Comparison of ENCODE assay signal across 7 mouse cellular contexts in the genomic region with DNA sequence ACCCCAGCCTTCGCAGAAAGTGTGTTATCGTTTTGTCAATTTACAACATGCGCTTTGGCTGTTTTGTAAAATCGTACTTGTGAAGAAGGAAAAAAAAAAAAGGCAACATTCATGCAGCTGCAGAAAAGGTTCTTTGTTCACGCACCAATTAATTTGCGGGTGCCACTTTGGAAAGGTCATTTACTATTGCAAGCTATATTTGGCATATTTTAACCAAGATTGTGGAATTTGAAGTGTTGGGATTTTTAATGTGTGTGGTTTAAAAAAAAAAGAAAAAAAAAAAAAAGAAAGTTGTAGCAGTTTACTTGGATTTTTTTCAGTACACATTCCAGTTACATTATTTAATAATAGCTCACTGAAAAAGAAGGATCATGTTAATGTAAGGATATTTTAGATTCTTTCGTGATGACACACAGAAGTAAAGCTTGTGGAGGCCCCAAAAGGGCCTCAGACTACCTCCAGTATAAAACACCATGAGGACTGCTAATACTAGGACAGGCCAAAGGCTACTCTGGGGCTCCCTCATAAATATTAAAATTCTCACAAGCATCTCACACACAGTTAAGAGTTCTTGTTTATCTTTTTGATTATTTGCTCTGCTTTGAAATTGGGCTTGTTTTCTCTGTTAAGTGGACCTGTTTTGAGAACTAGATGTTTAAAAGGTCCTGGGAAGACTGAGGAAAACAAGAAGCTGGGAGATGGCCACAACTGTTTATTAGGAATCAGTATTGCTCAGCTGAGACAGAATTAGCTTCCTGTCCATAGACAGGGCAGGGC. TPM values are rescaled to one million over a fixed set of nuclear protein-coding genes. Genes with fewer than 3 reads are reported as not detected.
A peak's percentile ranks its signal among the peaks of the same experiment; 100 is the strongest.
DNase-seq lines count a peak whose midpoint lies in the region; ATAC-seq and TF ChIP-seq lines count a peak whose summit lies in the region.

No protein-coding gene starts in this region.

- WGBS in forebrain, embryonic 15.5 days: under 1% methylated on average over 7 of the region's 7 CpGs
- 10% methylated on average over 7 of the region's 7 CpGs for WGBS in liver, embryonic 13.5 days (ENCODE audit: insufficient replicate concordance)

- ATAC-seq in forebrain, embryonic 15.5 days (replicated peaks): no peak
- ATAC-seq in liver, embryonic 13.5 days (ENCODE audit: low read depth): no peak

- H3K79me3 ChIP-seq in C2C12 (ENCODE audit: low read depth): peaks cover 32% of the 10 kb centered on the region

- H3K4me1 ChIP-seq in forebrain, embryonic 15.5 days: peaks cover 29% of the 10 kb centered on the region
- H3K4me1 ChIP-seq in liver, embryonic 13.5 days (replicated peaks): peaks cover 22% of the 10 kb centered on the region

- H3K27ac ChIP-seq in forebrain, embryonic 15.5 days (replicated peaks): peak overlapping the region; percentile 99
- peak overlapping the region; percentile 77 for H3K27ac ChIP-seq in liver, embryonic 13.5 days

- H3K79me2 ChIP-seq in C2C12 (ENCODE audit: control insufficient read depth, insufficient read depth): peaks cover 40% of the 10 kb centered on the region

- peak overlapping the region; percentile 51 for H3K4me2 ChIP-seq in forebrain, embryonic 15.5 days (replicated peaks)
- peak overlapping the region; percentile 84 for H3K4me2 ChIP-seq in liver, embryonic 13.5 days

- peaks cover 7% of the 10 kb centered on the region for H3K36me3 ChIP-seq in C2C12 (ENCODE audit: control insufficient read depth, insufficient read depth)
- H3K36me3 ChIP-seq in forebrain, embryonic 15.5 days: no peaks in the 10 kb centered on the region
- H3K36me3 ChIP-seq in liver, embryonic 13.5 days: no peaks in the 10 kb centered on the region

- peak overlapping the region; percentile 74 for H3K4me3 ChIP-seq in C2C12 (ENCODE audit: insufficient read depth, poor library complexity, severe bottlenecking)
- H3K4me3 ChIP-seq in forebrain, embryonic 15.5 days: peak overlapping the region; percentile 74
- peak overlapping the region; percentile 69 for H3K4me3 ChIP-seq in liver, embryonic 13.5 days (replicated peaks)

- peak; percentile 77 for DNase-seq in 3T3-L1 (ENCODE audit: low read depth, low spot score)
- no peak for DNase-seq in liver, embryonic 13.5 days
- no peak for DNase-seq in adrenal gland, postnatal 4 days (ENCODE audit: low spot score in 2 of 2)
- DNase-seq in left cerebral cortex, adult 11 months (ENCODE audit: low spot score): no peak
- no peak for DNase-seq in adrenal gland, postnatal 25 days

- no peak for TF ChIP-seq CTCF in C2C12 (IDR thresholded peaks at IDR 0.05; ENCODE audit: control insufficient read depth, insufficient read depth, insufficient read length)

- H3K9ac ChIP-seq in forebrain, embryonic 15.5 days (replicated peaks): peak overlapping the region; percentile 93
- peak overlapping the region; percentile 75 for H3K9ac ChIP-seq in liver, embryonic 13.5 days

- peak overlapping the region; percentile 85 for H3ac ChIP-seq in C2C12 (ENCODE audit: control insufficient read depth, insufficient read length, low read depth)

- no peaks in the 10 kb centered on the region for H3K27me3 ChIP-seq in C2C12 (ENCODE audit: control insufficient read depth, insufficient read depth, insufficient read length)
- H3K27me3 ChIP-seq in forebrain, embryonic 15.5 days: no peaks in the 10 kb centered on the region
- H3K27me3 ChIP-seq in liver, embryonic 13.5 days: peaks cover 22% of the 10 kb centered on the region

- H3K9me3 ChIP-seq in forebrain, embryonic 15.5 days: no peaks in the 10 kb centered on the region
- no peaks in the 10 kb centered on the region for H3K9me3 ChIP-seq in liver, embryonic 13.5 days (replicated peaks)

TF ChIP-seq in C2C12, 6 proteins besides CTCF, POLR2A, EP300 and RAD21:
- TF ChIP-seq MYOG (IDR thresholded peaks at IDR 0.05; ENCODE audit: control insufficient read depth, extremely low read depth, insufficient read length): no peak
- TF ChIP-seq CEBPB (IDR thresholded peaks at IDR 0.05; ENCODE audit: low read depth): no peak
- no peak for TF ChIP-seq MYOD1 (IDR thresholded peaks at IDR 0.05; ENCODE audit: control insufficient read depth, insufficient read length, low read depth)
- TF ChIP-seq FOSL1 (IDR thresholded peaks at IDR 0.05; ENCODE audit: insufficient read depth, low read length, poor library complexity, severe bottlenecking): no peak
- no peak for TF ChIP-seq USF1 (IDR thresholded peaks at IDR 0.05; ENCODE audit: low read depth)
- TF ChIP-seq MAX (IDR thresholded peaks at IDR 0.05): no peak

RNA-seq across cellular contexts. Expression of a gene that starts 0.5 kb away (rescaled TPM):
- 10.1 TPM for polyA plus RNA-seq in C2C12 (2012; fragmentation: generic; extraction: Trizol)
- 38.1 and 38.7 TPM in 2 replicates for polyA plus RNA-seq in forebrain, embryonic 15.5 days (2015; fragmentation: Nextera tagmentation; extraction: Ambion mirVana)
- 3.9 and 4.6 TPM in 2 replicates for polyA plus RNA-seq in liver, embryonic 13.5 days (2015; fragmentation: Nextera tagmentation; extraction: Ambion mirVana)
- total RNA-seq in adrenal gland, postnatal 4 days (2021): 10 to 100 TPM; 22.1 to 24.1 TPM
- 7.7 and 9.3 TPM in 2 replicates for total RNA-seq in adrenal gland, postnatal 25 days (2021)

RNA-seq across cellular contexts. Expression of a gene that starts 22.7 kb away (rescaled TPM):
- polyA plus RNA-seq in C2C12 (2012; fragmentation: generic; extraction: Trizol): 0.21 TPM
- 2.0 and 2.6 TPM in 2 replicates for polyA plus RNA-seq in forebrain, embryonic 15.5 days (2015; fragmentation: Nextera tagmentation; extraction: Ambion mirVana)
- 0.73 and 0.74 TPM in 2 replicates for polyA plus RNA-seq in liver, embryonic 13.5 days (2015; fragmentation: Nextera tagmentation; extraction: Ambion mirVana)
- total RNA-seq in adrenal gland, postnatal 4 days (2021): under 1 TPM in 1 of 2 experiments, not detected in 1; 0.48 TPM
- total RNA-seq in adrenal gland, postnatal 25 days (2021): not detected in 2 replicates
